Mouse (Mus musculus) urinary bladder, adult 18-20 months (tissue): ENCODE results near the gene Trappc6b.
A peak's percentile ranks its signal among the peaks of the same experiment; 100 is the strongest.
"Not testable (repeated sequence)": the region's sequence is repeated elsewhere in the genome, so short reads cannot be mapped to it uniquely, and the experiment has no call there.

Experiments used
- DNase-seq, 2 experiments: peaks; one replicate each; pipeline ENCODE4 v3.0.0; 2022; ENCODE audit warnings: low spot score in 2 of 2, mixed read lengths in 2 of 2

Trappc6b gene

DNA sequence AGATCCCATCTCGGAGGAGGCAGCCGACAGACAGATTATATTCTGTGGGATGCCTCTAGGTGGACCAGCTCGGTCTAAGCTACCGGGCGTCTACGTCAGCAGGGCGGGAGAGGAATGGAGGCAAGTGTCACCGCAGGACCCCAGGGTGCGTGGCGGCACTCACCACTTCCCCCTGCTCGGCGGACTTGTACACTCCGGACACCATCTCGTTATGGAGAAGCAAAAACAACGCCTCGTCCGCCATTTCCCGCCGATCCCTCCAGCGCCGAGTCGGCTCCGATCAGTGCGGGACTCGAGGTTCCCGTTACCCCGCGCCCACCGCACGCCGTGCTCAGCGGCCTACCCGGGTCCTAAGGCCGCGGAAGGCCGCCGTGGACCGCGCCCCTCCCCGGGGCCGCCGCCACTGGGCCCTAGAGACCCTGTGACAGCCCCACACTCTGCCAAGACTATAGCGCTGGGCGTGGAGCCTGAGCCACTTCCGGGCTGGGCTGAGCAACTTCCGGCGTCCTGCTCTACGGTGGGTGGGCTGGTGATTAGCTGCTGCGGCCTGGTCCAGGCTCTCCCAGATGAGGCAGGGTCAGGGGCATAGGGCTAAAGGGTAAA is at the start of gene Trappc6b:
Gene Trappc6b (minus strand): TSS at position 480 of the 603 bp plus-strand sequence.
- DNase-seq = peak; percentile 57 to 60

DNA sequence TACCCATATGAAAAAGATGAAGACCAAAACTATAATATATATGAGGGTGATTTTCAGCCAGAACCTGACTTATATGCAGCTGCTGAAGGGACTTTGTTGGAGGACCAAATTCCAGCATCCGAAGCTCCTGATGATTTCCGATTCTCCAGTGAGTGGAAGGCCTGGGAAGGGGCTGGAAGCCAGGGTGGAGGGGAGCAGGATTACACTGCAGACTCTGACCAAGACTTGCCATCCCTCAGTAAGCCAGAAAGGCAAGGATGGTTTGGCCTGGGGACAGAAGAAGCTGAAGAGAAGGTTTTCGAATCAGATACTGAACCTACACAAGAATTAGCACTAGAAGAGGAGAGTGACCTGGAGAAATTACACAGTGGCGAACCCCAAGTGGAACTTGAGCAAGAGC is 46.7 kb upstream of the Trappc6b start:
- no peak for DNase-seq

- no peak for DNase-seq
Measured at GRCm38 (mm10) chr12:59106491-59106890, 45.2 kb upstream of the Trappc6b start.

DNA sequence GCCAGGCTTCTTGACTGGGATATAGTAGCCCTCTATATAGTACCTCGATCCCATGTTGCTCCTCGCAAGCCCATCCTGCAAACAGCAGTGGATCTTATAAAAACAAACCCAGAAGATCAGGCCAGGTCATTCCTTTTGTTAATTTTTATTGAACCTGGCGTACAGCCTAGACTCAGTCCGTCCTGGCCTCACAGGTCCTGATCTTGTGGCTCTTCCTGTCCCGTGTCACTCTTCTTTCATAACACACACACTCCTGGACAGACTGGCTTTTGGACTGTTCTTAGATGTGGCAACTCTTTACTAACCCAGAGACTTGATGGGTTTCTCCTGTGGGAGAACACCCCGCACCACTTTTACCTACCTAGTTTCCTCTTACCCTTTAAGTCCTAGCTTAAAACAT is 44.6 kb upstream of the Trappc6b start:
- DNase-seq = no peak

DNA sequence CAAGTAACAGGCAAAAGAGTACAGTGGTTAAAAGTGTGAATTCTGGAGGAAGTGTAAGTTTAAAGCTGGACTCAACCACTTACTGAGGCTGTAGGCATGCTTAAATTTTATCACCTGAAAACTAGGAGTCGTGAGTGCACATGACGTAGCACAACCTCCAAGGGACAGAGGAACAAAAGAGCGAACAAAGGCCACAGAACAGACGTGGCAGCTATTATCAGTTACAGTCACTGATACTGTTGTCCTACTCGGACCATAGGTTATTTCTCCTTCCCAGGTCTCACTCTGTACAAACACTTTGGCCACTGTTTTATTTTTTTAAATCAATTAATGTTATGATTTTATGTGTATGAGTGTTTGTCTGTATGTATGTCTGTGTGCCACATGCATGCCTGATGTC is 43.5 kb upstream of the Trappc6b start:
- no peak for DNase-seq

GRCm38 (mm10) chr12:59095104-59096025 is 34.1 kb upstream of the Trappc6b start, which contains the start of gene Mia2:
Gene Mia2 (plus strand): TSS chr12:59095799.
- DNase-seq = no peak

GRCm38 (mm10) chr12:59093543-59093942 is 32.3 kb upstream of the Trappc6b start:
- no peak for DNase-seq

DNA sequence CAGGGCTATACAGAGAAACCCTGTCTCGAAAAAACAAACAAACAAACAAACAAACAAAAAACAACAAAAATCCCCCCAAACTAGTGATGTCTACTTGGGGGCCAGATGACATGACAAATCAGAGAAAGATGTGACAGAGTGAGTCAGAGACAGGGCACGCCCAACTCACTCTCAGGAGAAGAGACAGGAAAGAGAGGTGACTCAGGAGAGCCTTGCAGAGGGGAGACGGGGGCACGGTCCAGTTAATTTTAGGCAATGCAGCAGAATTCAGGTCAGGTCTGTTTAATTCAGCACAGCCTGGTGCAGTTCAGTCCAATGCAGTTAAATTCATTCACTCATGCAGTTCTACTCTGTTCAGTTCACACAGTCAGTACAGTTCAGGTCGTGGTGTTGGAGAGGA is 24.9 kb upstream of the Trappc6b start:
- DNase-seq = no peak

DNA sequence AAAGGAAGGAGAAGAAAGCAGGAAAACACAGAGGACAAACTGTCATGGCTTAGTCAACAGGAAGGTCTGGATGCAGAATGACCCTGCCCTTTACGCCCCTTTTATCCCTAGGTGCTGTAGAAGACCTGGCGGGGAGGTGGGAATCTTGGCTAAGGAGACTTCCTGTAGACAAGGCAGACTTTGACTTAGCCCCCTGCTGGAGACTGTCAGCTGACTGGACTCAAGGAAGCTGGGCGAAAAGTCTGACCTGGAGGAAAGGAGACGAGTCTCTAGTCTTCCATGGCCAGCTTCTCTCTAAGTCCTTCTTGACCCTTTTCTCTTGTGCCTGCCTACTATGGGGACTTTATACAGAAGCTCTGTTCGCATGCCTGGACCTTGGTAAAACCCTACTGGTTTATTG is 23.2 kb upstream of the Trappc6b start:
- DNase-seq = no peak

DNA sequence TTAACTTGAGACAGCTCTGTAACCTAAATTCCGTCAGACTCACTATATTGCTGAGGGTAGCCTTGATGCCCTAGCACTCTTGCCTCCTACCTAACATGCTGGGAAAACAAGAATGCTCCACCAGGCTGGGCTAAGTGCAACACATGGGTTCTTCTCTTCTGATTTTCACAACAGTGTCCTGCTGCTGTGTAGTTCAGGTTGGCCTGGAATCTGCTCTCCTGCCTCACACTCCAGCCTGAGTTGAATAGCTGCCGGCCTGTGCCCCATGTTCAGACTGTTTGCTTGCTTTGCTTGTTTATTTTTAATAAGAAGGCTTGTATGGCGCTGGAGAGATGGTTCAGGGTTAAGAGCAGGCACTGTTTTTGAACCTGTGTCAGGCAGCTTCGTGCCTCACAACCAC is 19.2 kb upstream of the Trappc6b start:
- no peak for DNase-seq

DNA sequence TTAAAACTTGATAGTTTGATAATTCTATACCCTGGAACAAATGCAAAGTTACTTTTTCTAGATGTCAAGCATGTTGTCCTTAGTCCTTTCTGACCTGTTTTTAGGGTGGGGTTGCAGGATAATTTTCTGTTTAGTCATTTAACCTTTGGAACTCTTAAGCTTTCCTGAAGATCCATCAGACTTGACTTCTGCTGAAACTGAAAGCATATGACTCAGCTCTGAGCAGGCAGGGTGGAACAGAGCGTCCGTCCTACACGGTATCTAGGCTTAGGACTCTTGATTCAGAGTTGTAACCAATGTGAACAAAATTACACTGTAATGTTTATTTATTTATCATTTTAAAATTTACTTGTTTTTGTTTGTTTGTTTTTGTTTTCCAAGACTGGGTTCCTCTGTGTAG is 16.6 kb upstream of the Trappc6b start:
- DNase-seq = no peak

GRCm38 (mm10) chr12:59076996-59077395 is 15.7 kb upstream of the Trappc6b start:
- no peak for DNase-seq

- DNase-seq = no peak
Measured at GRCm38 (mm10) chr12:59074052-59074451, 12.8 kb upstream of the Trappc6b start.

GRCm38 (mm10) chr12:59072286-59072685 is 11.0 kb upstream of the Trappc6b start:
- DNase-seq = no peak

- no peak for DNase-seq
Measured at GRCm38 (mm10) chr12:59068791-59069190, 7.5 kb upstream of the Trappc6b start.

DNA sequence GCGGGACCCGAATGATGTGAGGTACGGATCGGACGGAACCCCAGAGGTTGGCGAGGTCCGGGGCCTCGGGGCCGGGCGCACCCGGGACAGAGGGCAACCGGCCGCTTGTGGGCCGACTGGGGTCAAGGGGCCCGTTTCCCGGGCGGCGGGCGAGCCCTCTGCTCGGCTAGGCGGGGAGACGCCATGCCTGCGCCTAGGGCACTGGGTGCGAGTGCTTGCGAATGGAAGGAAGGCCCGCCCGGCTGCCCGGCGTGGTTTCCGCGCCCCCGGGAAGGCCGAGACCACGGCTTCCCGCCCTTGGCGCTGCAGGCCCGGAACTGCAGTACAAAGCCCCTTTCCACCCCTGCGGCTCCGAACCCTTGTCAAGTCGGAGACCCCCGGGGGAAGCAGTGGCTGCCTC is 5.8 kb upstream of the Trappc6b start:
- no peak for DNase-seq

DNA sequence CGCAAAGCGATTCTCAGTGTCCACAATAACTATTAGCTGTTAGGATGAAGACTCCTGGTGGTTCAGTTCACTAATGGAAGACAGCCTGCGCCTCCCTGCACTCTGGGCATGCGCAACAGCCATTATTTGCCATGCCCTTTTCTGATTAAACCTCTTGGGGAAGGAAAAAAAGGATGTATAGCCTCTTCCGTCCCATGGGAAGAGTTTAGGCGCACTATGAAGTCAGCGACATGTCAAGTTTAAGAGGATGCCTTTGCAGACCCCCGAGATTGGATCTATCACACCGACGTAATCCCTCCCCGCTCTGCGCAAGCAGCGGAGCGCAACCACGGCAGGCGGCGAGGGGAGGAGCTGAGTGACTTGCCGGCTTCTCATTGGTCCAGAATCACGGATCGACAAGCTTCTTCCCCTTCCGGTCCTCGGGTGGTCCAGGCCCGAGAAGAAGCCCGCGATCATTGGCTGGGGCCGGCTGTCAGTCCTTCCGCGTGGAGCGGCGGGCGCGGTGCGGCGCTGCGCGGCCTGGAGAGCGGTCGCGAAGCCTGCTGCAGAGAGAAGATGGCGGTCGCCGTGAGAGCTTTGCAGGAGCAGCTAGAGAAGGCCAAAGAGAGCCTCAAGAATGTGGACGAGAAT is 5.3 kb upstream of the Trappc6b start, which contains the start of gene Pnn:
Gene Pnn (plus strand): TSS at position 437 of the 630 bp plus-strand sequence.
- peak; percentile 91 to 97 for DNase-seq

- no peak for DNase-seq
Measured at GRCm38 (mm10) chr12:59065776-59066175, 4.5 kb upstream of the Trappc6b start.

- DNase-seq = no peak
Measured at GRCm38 (mm10) chr12:59064837-59065236, 3.6 kb upstream of the Trappc6b start.

DNA sequence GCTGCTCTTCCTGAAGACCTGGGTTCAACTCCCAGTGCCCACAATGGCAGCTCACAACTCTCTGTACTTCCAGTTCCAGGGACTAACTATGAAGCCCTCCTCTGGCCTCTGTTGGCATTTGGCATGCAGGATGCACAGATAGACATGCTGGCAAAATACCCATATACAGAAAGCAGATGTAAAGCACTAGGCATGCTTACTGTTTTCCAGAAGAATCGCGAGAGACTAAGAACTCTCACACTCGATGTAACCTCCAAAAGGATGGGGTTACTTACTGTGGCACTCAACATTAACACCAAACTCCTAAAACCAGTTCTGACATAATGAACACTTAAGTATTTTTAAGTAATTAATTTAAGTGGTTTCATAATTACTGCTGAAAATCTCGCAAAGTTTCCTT is 950 bp downstream of the Trappc6b start:
- no peak for DNase-seq

DNA sequence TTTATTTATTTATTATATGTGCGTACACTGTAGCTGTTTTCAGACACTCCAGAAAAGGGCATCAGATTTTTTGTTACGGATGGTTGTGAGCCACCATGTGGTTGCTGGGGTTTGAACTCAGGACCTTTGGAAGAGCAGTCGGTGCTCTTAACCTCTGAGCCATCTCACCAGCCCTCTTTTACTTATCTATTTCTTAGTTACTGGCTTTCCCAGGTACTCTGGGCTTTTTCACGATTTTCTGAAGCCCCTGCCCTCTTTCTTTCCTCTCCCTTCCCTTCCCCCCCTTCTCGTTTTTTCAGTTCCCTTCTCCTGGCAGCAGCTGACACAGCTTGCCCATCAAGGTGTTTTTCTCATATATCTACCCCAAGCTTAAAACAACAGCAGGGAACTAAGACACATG is 3.0 kb downstream of the Trappc6b start:
- not testable (repeated sequence) for DNase-seq

DNA sequence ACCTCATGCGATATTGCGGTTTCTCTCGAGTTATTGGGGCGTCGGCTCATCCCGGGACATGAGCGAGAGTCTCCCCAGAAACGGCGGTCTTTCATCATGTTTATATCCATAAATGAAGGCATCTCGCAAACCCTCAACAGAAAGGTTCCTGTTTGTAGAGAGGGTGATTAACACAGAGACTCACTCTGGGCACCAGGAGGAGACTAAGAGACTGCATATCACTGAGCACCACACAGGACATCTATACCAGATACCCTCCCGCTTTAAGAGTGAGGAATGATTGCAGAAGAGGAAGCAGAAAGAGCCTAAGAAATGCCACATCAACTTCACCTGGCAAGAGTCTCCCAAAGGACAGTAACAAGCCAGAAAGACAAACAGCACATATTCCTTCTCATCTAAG is 5.0 kb downstream of the Trappc6b start:
- DNase-seq = no peak
